Mouse (Mus musculus) spleen, postnatal 4 days (tissue): Measurements from ENCODE around the gene Cdkl4.

Source experiments
- DNase-seq, 2 experiments: peaks; one replicate each; pipeline ENCODE4 v3.0.0; 2022; ENCODE audit warnings: low spot score in 2 of 2

Cdkl4 gene

DNA sequence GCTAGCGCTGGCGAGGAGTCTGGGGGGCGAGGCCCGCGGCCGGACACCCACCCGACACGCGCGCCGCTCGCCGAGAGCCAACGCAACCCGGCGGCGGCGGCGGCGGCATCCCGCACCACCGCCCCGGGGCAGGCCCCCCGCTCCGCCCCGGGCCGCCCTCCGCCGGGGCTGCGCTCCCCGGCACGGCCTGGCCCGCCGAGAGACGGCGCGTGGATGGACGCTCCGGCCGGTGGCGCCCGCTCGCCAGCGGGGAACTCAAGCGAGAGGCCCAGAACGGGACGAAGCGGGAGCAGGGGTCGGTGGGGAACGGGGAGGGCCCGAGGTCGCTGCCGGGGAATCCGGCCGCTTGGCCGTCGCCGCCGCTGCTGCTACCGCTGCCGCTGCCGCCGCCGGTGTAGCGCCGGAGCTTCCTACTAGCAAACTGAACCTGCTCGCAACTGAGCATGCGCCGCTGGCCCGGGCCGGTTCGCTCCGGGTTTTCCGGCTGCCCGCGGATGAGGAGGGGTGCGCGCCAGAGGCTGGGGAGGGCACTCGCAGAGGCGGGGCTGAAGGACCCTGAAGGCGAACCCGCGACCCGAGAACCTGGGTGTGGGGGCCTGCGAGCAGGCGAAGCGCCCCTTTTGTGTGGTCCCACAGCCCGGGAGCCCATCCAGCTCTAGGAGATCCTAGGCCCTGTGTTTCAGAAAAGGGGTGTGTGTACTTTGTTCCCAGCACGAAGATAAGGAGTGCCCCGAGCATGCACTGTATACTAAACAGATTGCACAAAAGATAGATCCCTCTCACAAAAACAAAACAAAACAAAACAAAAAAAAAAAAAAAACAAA, 97.4 kb downstream of the Cdkl4 start, which contains the start of gene Sos1:
Gene Sos1 (minus strand): TSS at position 423 of the 824 bp plus-strand sequence.
- peak; percentile 95 to 98 for DNase-seq

DNA sequence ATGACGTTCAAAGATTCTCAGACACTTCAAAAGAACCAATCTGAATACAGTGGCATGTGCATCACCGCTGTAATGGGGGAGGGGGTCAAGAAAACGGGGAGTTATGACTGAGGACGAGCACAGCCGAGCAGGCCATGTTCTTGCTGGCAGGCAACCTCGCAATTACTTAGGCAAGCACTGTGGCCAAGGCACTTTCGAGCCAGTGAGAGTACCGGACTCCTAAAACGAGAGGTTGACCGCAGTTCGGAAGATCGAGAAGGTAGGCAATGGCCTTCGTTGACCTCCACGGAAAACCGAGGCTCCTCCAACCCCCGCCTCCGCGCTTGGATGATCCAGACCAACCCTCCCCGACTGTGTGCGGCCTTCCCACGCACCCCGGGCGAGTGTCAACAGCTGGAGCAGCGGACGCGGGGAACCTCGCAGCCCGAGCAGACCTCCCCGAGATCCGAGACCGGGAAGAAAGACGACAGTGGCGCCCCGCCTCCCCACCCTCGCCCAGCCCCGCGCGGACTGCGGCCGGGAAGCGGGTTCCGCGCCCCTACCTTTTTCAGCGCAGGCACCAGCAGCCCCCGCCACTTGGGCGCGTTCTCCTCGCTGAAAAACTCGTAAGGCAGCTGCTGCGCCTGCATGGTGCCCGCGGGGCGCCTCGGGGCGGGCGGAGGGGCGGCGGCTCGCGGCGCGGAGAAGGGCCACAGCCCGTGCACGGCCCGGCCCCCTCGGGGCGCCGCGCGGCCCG, 98.2 kb downstream of the Cdkl4 start:
- DNase-seq, result peak; percentile 66 to 86

DNA sequence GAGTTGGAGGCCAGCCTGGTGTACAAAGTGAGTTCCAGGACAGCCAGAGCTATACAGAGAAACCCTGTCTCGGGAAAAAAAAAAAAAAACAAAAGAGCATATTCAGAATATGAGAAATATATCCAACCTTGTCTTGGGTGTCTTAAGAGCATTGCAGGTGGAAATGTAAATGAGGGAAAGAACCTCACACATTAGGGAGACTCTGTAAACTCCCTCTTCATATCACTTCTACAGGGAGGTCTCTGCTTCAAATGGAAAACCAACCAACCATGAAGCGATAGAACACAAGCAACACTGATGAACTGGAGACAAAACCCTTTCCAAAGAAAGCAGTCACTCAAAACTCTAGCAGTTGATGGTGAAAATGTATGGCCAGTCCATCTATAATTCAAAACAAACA, 99.9 kb downstream of the Cdkl4 start:
- no peak for DNase-seq

DNA sequence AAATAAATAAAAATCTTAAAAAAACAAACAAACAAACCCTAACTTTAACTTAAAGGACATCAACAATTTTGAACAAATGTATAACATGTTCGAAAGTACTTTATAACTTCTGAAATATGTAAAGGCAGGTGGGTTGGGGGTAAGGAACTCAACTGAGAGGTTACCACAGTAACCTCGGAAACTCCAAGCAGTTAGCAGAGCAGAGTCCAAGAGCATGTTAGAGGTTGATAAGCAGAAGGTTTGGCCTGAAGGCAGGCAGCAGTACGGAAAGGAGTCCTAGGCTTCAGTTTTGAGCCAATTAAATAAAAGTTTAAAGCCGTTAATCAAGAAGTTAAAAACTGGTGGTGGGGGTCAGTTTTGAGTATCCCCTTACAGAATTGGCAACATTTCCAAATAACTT, 101.1 kb downstream of the Cdkl4 start:
- DNase-seq, result no peak
